Mouse (Mus musculus): ENCODE results near the gene Sult2b1. TPM values are rescaled to one million over a fixed set of nuclear protein-coding genes. Genes with fewer than 3 reads are reported as not detected.

Sult2b1 gene
- polyA plus RNA-seq, 1 experiment from 2014 or later, result 3.7 TPM

GRCm38 (mm10) chr7:45755703-45756102 lies 28.8 kb downstream of the Sult2b1 start:
- H3K27ac ChIP-seq (ENCODE audit: low read length), result no peak overlapping the region
- ATAC-seq (no peak), DNase-seq (ENCODE audit: low spot score) (no peak)
- no peaks in the 10 kb centered on the region for H3K4me1 ChIP-seq (ENCODE audit: insufficient read depth, low read depth, low read length)
- no peak overlapping the region for H3K4me2 ChIP-seq (replicated peaks; ENCODE audit: low read depth, low read length)
- no peaks in the 10 kb centered on the region for H3K36me3 ChIP-seq (ENCODE audit: insufficient read depth, low read length)
- WGBS, result 45% methylated on average over 6 of the region's 6 CpGs
- no peaks in the 10 kb centered on the region for H3K27me3 ChIP-seq (replicated peaks; ENCODE audit: insufficient read depth, low read length)
- H3K4me3 ChIP-seq (ENCODE audit: low read depth, low read length), result no peak overlapping the region
- no peaks in the 10 kb centered on the region for H3K9me3 ChIP-seq (ENCODE audit: low read length)
- no peak for TF ChIP-seq CTCF (IDR thresholded peaks at IDR 0.05)
- H3K9ac ChIP-seq (replicated peaks; ENCODE audit: low read depth), result no peak overlapping the region

- no peak for ATAC-seq
- WGBS, result 60% methylated on average over 9 of the region's 9 CpGs
These were observed 34.3 kb downstream of the Sult2b1 start for GRCm38 (mm10) chr7:45750162-45750561.

GRCm38 (mm10) chr7:45749401-45749800 lies 35.1 kb downstream of the Sult2b1 start:
- TF ChIP-seq CTCF (IDR thresholded peaks at IDR 0.05) (no peak), EP300 (IDR thresholded peaks at IDR 0.05) (no peak)
- H3K9ac ChIP-seq (replicated peaks; ENCODE audit: low read depth), result no peak overlapping the region
- no peaks in the 10 kb centered on the region for H3K27me3 ChIP-seq (replicated peaks; ENCODE audit: insufficient read depth, low read length)
- no peaks in the 10 kb centered on the region for H3K4me1 ChIP-seq (ENCODE audit: insufficient read depth, low read depth, low read length)
- no peaks in the 10 kb centered on the region for H3K9me3 ChIP-seq (ENCODE audit: low read length)
- ATAC-seq, result no peak
- no peak for DNase-seq (ENCODE audit: low spot score)
- no peak overlapping the region for H3K4me3 ChIP-seq (ENCODE audit: low read depth, low read length)
- no peaks in the 10 kb centered on the region for H3K36me3 ChIP-seq (ENCODE audit: insufficient read depth, low read length)
- H3K4me2 ChIP-seq (replicated peaks; ENCODE audit: low read depth, low read length), result no peak overlapping the region
- H3K27ac ChIP-seq (ENCODE audit: low read length), result no peak overlapping the region
- WGBS, result 31% methylated on average over 9 of the region's 10 CpGs

More at GRCm38 (mm10) chr7:45750162-45750561, 34.3 kb downstream of the Sult2b1 start:
- DNase-seq (ENCODE audit: low spot score), result no peak
- TF ChIP-seq EP300 (IDR thresholded peaks at IDR 0.05) (no peak), CTCF (IDR thresholded peaks at IDR 0.05) (no peak)
- Histone ChIP-seq H3K27ac (ENCODE audit: low read length) (no peak overlapping the region), H3K4me2 (replicated peaks; ENCODE audit: low read depth, low read length) (no peak overlapping the region), H3K4me3 (ENCODE audit: low read depth, low read length) (no peak overlapping the region), H3K4me1 (ENCODE audit: insufficient read depth, low read depth, low read length) (no peaks in the 10 kb centered on the region), H3K9ac (replicated peaks; ENCODE audit: low read depth) (no peak overlapping the region), H3K27me3 (replicated peaks; ENCODE audit: insufficient read depth, low read length) (no peaks in the 10 kb centered on the region), H3K36me3 (ENCODE audit: insufficient read depth, low read length) (no peaks in the 10 kb centered on the region), H3K9me3 (ENCODE audit: low read length) (no peaks in the 10 kb centered on the region)

- no peaks in the 10 kb centered on the region for H3K36me3 ChIP-seq (ENCODE audit: insufficient read depth, low read length)
- no peaks in the 10 kb centered on the region for H3K4me1 ChIP-seq (ENCODE audit: insufficient read depth, low read depth, low read length)
- DNase-seq (ENCODE audit: low spot score), result no peak
- no peak overlapping the region for H3K9ac ChIP-seq (replicated peaks; ENCODE audit: low read depth)
- no peaks in the 10 kb centered on the region for H3K27me3 ChIP-seq (replicated peaks; ENCODE audit: insufficient read depth, low read length)
- no peak overlapping the region for H3K4me3 ChIP-seq (ENCODE audit: low read depth, low read length)
- no peaks in the 10 kb centered on the region for H3K9me3 ChIP-seq (ENCODE audit: low read length)
- no peak for TF ChIP-seq CTCF (IDR thresholded peaks at IDR 0.05)
- no peak for TF ChIP-seq EP300 (IDR thresholded peaks at IDR 0.05)
- no peak overlapping the region for H3K27ac ChIP-seq (ENCODE audit: low read length)
- H3K4me2 ChIP-seq (replicated peaks; ENCODE audit: low read depth, low read length), result no peak overlapping the region
- peak; percentile 53 for ATAC-seq
- WGBS, result 48% methylated on average over 7 of the region's 7 CpGs
These were observed 36.4 kb downstream of the Sult2b1 start for GRCm38 (mm10) chr7:45748110-45748509.

- no peak overlapping the region for H3K27ac ChIP-seq (ENCODE audit: low read length)
- 81% methylated on average over 5 of the region's 5 CpGs for WGBS
- no peak overlapping the region for H3K4me2 ChIP-seq (replicated peaks; ENCODE audit: low read depth, low read length)
- H3K9me3 ChIP-seq (ENCODE audit: low read length), result no peaks in the 10 kb centered on the region
- no peaks in the 10 kb centered on the region for H3K4me1 ChIP-seq (ENCODE audit: insufficient read depth, low read depth, low read length)
- no peak overlapping the region for H3K4me3 ChIP-seq (ENCODE audit: low read depth, low read length)
- no peak for DNase-seq (ENCODE audit: low spot score)
- H3K27me3 ChIP-seq (replicated peaks; ENCODE audit: insufficient read depth, low read length), result no peaks in the 10 kb centered on the region
- ATAC-seq, result no peak
- no peak for TF ChIP-seq EP300 (IDR thresholded peaks at IDR 0.05)
- TF ChIP-seq CTCF (IDR thresholded peaks at IDR 0.05), result no peak
- no peak overlapping the region for H3K9ac ChIP-seq (replicated peaks; ENCODE audit: low read depth)
- H3K36me3 ChIP-seq (ENCODE audit: insufficient read depth, low read length), result no peaks in the 10 kb centered on the region
These were observed 37.0 kb downstream of the Sult2b1 start for GRCm38 (mm10) chr7:45747450-45747849.

- H3K27me3 ChIP-seq (replicated peaks; ENCODE audit: insufficient read depth, low read length), result no peaks in the 10 kb centered on the region
- no peak overlapping the region for H3K4me3 ChIP-seq (ENCODE audit: low read depth, low read length)
- ATAC-seq, result no peak
- no peak for DNase-seq (ENCODE audit: low spot score)
- no peak overlapping the region for H3K4me2 ChIP-seq (replicated peaks; ENCODE audit: low read depth, low read length)
- no peaks in the 10 kb centered on the region for H3K36me3 ChIP-seq (ENCODE audit: insufficient read depth, low read length)
- H3K9ac ChIP-seq (replicated peaks; ENCODE audit: low read depth), result no peak overlapping the region
- no peaks in the 10 kb centered on the region for H3K4me1 ChIP-seq (ENCODE audit: insufficient read depth, low read depth, low read length)
- WGBS, result 64% methylated on average over 6 of the region's 6 CpGs
- H3K27ac ChIP-seq (ENCODE audit: low read length), result no peak overlapping the region
- no peaks in the 10 kb centered on the region for H3K9me3 ChIP-seq (ENCODE audit: low read length)
- peak; percentile 58 for TF ChIP-seq CTCF (IDR thresholded peaks at IDR 0.05)
- no peak for TF ChIP-seq EP300 (IDR thresholded peaks at IDR 0.05)
These were observed 38.0 kb downstream of the Sult2b1 start for GRCm38 (mm10) chr7:45746518-45746917.

- 22% methylated on average over 2 of the region's 2 CpGs for WGBS
- ATAC-seq, result peak; percentile 80
These were observed 40.1 kb downstream of the Sult2b1 start for GRCm38 (mm10) chr7:45744387-45744786.

More at GRCm38 (mm10) chr7:45744387-45744786, 40.1 kb downstream of the Sult2b1 start:
- no peaks in the 10 kb centered on the region for H3K4me1 ChIP-seq (ENCODE audit: insufficient read depth, low read depth, low read length)
- H3K4me2 ChIP-seq (replicated peaks; ENCODE audit: low read depth, low read length), result no peak overlapping the region
- no peaks in the 10 kb centered on the region for H3K9me3 ChIP-seq (ENCODE audit: low read length)
- DNase-seq (ENCODE audit: low spot score), result peak; percentile 90
- no peak overlapping the region for H3K27ac ChIP-seq (ENCODE audit: low read length)
- no peaks in the 10 kb centered on the region for H3K36me3 ChIP-seq (ENCODE audit: insufficient read depth, low read length)
- no peak overlapping the region for H3K4me3 ChIP-seq (ENCODE audit: low read depth, low read length)
- H3K9ac ChIP-seq (replicated peaks; ENCODE audit: low read depth), result no peak overlapping the region
- H3K27me3 ChIP-seq (replicated peaks; ENCODE audit: insufficient read depth, low read length), result no peaks in the 10 kb centered on the region
- TF ChIP-seq CTCF (IDR thresholded peaks at IDR 0.05) (no peak), EP300 (IDR thresholded peaks at IDR 0.05) (no peak)
